Mouse (Mus musculus) hindbrain, embryonic 12.5 days (tissue): ENCODE measurements at regions not wholly inside any gene's neighbourhood (a gene's known extent, or its start where the extent isn't known, plus 50 kb on each side); places are given as distances from the start of the nearest gene placed in this dataset.
A peak's percentile ranks its signal among the peaks of the same experiment; 100 is the strongest.

Experiments used
- ATAC-seq: fragments of 200-750 bp; cut with Nextera tagmentation; 2 replicates; pipeline ENCODE4 v1.8.0; 2017; ENCODE audit warnings: moderate TSS enrichment; ENCODE audit not compliant: low FRiP score
- H3K27ac ChIP-seq: fragments of 300-500 bp; sonication (generic); 2 replicates; pipeline ENCODE4 v1.5.1; 2016; ENCODE audit warnings: mild to moderate bottlenecking
- H3K27me3 ChIP-seq: fragments of 300-500 bp; sonication (generic); 2 replicates; pipeline ENCODE4 v1.6.1; 2016; ENCODE audit warnings: mild to moderate bottlenecking
- H3K36me3 ChIP-seq: fragments of 300-500 bp; sonication (generic); 2 replicates; pipeline ENCODE4 v1.6.1; 2016; ENCODE audit warnings: mild to moderate bottlenecking
- H3K4me1 ChIP-seq: fragments of 300-500 bp; sonication (generic); 2 replicates; pipeline ENCODE4 v1.6.1; 2016
- H3K4me2 ChIP-seq: fragments of 300-500 bp; sonication (generic); replicated peaks from 2 replicates; pipeline ENCODE4 v1.6.1; 2016; ENCODE audit warnings: mild to moderate bottlenecking
- H3K4me3 ChIP-seq: fragments of 300-500 bp; sonication (generic); 2 replicates; pipeline ENCODE4 v1.5.1; 2016; ENCODE audit warnings: mild to moderate bottlenecking
- H3K9ac ChIP-seq: fragments of 300-500 bp; sonication (generic); 2 replicates; pipeline ENCODE4 v1.6.1; 2016; ENCODE audit warnings: mild to moderate bottlenecking, moderate library complexity
- H3K9me3 ChIP-seq: fragments of 300-500 bp; sonication (generic); replicated peaks from 2 replicates; pipeline ENCODE4 v1.6.1; 2016; ENCODE audit warnings: mild to moderate bottlenecking
- WGBS: fragments of 180-500 bp; shearing (Covaris S2); methylation state at CpG from one replicate; pipeline ENCODE4 v1.1.7; 2016; 5-methylcytosine and 5-hydroxymethylcytosine counted together

DNA sequence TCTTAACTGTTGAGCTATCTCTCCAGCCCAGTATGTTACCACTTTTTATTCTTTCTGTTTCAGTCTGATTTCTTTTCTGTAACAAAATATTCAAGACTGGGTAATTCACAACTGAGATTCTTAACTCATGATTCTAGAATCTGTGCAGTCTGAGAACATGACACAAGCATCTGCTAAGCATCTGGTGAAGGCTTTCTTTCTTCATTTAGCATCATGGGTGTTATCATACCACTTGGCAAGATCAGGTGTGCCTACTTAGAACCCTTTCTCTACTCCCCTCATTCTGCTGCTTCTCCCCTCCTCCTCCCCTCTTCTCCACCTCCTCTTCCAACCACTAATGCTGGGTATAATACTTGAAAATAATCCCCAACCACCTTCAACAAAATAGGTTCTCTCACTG lies 62.1 kb upstream of the Pfn2 start:
- ATAC-seq, result no peak
- Histone ChIP-seq H3K9me3 (no peaks in the 10 kb centered on the region), H3K4me1 (peaks cover 5% of the 10 kb centered on the region; the same call in 1 of the 2 replicates), H3K9ac (no peak overlapping the region), H3K36me3 (no peaks in the 10 kb centered on the region), H3K27me3 (no peaks in the 10 kb centered on the region), H3K4me2 (no peak overlapping the region), H3K27ac (no peak overlapping the region), H3K4me3 (no peak overlapping the region)

DNA sequence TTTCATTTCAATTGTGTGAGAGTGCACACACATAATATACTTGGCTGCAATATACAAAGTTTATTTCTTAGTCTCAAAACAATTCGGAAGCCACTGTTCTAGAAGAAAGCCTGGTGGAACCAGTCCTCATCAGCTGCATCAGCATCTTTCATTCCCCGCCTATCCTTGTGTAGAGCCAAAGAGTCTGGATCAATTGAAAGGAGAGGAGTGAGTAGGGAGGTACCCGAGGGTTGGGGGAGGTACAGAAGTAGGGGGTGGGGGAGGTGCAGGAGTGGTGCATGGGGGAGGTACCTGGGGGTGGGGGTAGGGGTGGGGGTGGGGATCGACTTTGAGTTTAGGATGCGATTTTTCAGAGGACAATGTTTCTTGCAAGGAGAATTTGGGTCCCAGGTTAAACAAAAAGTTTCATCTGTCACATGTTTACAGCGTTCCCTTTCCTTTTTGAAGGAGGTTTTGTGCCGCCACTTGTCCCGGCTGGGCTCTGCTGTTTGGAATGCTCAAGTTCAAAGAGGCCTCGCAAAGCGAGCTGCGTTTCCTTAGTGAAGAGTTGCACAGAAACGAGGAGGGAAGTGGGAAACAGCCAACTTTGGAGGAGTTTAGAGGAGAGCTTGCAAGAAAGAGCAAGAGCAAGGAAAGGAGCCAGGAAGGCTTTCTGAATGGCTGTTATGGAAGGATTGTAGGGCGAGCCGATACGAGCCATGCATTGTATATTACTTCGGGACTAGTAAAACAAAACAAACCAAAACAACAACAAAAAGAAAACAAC lies 64.1 kb upstream of the Pfn2 start:
- H3K27me3 ChIP-seq, result no peaks in the 10 kb centered on the region
- ATAC-seq, result no peak
- no peaks in the 10 kb centered on the region for H3K9me3 ChIP-seq
- peaks cover 5% of the 10 kb centered on the region; the same call in 1 of the 2 replicates for H3K4me1 ChIP-seq
- 19% methylated on average over 16 of the region's 16 CpGs for WGBS
- no peak overlapping the region for H3K9ac ChIP-seq
- H3K4me3 ChIP-seq, result no peak overlapping the region; the same call in 1 of the 2 replicates
- no peak overlapping the region; the same call in 1 of the 2 replicates for H3K27ac ChIP-seq
- H3K4me2 ChIP-seq, result peak overlapping the region; percentile 34
- no peaks in the 10 kb centered on the region for H3K36me3 ChIP-seq

DNA sequence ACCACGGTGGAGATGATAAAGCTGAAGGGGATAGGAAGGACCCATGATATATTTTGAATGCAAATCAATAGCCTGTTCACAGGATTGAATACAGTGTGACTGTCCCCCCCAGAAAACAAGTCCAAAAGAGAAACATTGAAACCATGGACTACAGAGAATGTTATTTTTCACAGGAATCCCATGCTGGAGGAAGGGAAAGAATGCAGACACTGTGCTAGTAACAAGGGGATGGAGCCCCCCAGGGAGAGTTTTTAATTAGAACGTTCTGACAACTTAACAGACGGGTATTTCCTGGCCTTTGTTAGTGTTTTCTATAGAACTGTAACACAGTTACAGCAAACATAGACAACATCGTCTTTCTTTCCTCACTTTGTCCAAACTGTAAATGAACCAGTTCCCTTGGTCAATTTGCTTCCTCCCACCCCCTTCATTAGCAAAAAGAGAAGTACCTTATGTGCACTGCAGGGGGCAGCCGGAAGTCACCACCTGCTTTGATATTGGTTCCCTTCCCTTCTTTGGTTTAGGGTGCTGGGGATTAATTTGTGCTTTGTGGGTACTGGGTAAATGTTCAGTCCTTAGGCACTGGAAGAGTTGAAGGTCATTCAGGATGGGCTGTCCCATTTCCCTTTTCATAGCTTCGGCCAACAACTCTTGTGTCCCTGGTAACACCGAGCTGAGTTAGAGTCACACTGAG lies 64.9 kb upstream of the Pfn2 start:
- H3K9me3 ChIP-seq, result no peaks in the 10 kb centered on the region
- no peak for ATAC-seq
- no peak overlapping the region for H3K9ac ChIP-seq
- 53% methylated on average over 7 of the region's 7 CpGs for WGBS
- H3K27me3 ChIP-seq, result no peaks in the 10 kb centered on the region
- peak overlapping the region; percentile 34 for H3K4me2 ChIP-seq
- H3K4me1 ChIP-seq, result peaks cover 5% of the 10 kb centered on the region; the same call in 1 of the 2 replicates
- no peaks in the 10 kb centered on the region for H3K36me3 ChIP-seq
- H3K27ac ChIP-seq, result no peak overlapping the region; the same call in 1 of the 2 replicates
- H3K4me3 ChIP-seq, result no peak overlapping the region

DNA sequence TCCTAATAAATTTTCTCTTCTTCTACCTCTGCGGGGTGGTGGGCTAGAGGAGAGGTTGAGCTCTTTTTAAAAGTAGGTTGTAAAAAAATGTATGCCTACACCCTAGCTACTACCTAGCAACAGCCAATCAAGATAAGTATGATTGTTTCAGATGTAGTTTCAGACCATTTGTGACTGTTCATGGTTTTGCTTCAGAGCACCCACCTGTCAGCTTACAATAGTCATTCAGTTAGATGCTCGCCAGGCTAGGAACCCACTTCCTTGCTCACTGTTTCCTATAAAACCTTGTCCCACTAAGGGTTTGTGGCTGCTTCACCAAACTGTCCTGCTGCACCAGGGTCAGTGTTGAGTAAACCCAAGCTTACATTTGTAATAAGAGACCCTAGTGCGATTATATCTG lies 66.8 kb upstream of the Pfn2 start:
- Histone ChIP-seq H3K27me3 (no peaks in the 10 kb centered on the region), H3K4me1 (peaks cover 8% of the 10 kb centered on the region), H3K36me3 (no peaks in the 10 kb centered on the region), H3K27ac (no peak overlapping the region), H3K4me2 (no peak overlapping the region), H3K4me3 (no peak overlapping the region), H3K9me3 (no peaks in the 10 kb centered on the region), H3K9ac (no peak overlapping the region)
- WGBS, result 95% methylated on average over 3 of the region's 3 CpGs
- ATAC-seq, result no peak

DNA sequence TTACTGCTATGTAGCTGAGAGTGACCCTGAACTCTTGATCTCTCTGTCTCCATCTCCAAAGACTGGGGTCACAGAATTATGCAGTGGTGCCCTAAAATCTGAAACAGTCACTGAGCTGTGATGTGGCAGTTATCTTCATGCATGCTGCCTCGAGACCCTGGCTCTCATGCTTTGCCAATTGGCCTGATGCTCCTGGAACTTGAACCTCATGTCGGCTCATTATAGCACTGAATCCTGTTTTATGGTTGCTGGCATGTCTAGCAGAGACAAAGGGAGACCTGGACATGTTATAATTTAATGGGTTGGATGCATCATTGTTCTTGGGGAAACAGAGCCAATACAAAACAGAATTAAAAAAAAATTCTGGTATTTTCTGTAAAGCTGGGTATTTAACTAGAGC lies 71.0 kb upstream of the Pfn2 start:
- ATAC-seq, result no peak

DNA sequence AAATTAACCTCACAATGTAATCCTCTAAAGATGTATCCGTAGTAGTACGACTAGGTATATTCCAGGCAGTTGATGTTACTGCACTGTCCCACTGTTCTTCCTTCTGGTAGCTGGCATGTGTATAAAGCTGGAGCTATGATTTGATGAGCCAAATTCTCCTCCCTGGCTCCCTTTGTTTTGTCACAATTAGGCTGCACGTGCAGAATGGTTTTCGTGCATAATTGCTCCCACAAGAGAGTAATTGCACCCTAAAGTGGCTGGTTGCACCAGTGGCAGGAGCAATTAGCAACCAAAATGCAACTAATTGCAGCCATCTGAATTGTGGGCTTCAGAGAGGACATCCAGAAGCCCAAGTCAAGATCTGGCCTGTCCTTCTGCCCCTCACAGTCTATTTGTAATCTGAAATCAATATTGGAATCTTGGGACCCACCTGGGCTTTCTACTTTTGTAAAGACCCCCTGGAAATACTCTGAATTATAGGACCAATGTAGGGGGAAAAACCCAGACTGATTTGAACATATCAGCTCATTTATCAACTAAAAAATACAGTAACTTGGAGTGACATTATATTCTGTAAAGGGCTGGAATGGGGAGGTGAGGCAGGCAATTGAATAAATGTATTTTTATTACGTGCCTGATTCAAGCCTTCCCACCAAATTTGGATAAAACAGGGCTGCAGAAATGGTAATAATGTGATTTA lies 71.7 kb upstream of the Pfn2 start:
- H3K36me3 ChIP-seq, result no peaks in the 10 kb centered on the region
- H3K9me3 ChIP-seq, result no peaks in the 10 kb centered on the region
- H3K4me2 ChIP-seq, result no peak overlapping the region
- H3K4me1 ChIP-seq, result peaks cover 2% of the 10 kb centered on the region; the same call in 1 of the 2 replicates
- H3K9ac ChIP-seq, result no peak overlapping the region
- H3K27ac ChIP-seq, result no peak overlapping the region
- WGBS, result 70% methylated on average over 5 of the region's 5 CpGs
- H3K27me3 ChIP-seq, result no peaks in the 10 kb centered on the region
- no peak overlapping the region for H3K4me3 ChIP-seq
- no peak; the same call in 1 of the 2 replicates for ATAC-seq

More for the DNA sequence above, 71.0 kb upstream of the Pfn2 start:
- Histone ChIP-seq H3K9me3 (no peaks in the 10 kb centered on the region), H3K27me3 (no peaks in the 10 kb centered on the region), H3K27ac (no peak overlapping the region), H3K4me2 (no peak overlapping the region), H3K4me3 (no peak overlapping the region), H3K4me1 (peaks cover 2% of the 10 kb centered on the region; the same call in 1 of the 2 replicates), H3K36me3 (no peaks in the 10 kb centered on the region), H3K9ac (no peak overlapping the region)
- WGBS, result 74% methylated on average over 2 of the region's 2 CpGs

DNA sequence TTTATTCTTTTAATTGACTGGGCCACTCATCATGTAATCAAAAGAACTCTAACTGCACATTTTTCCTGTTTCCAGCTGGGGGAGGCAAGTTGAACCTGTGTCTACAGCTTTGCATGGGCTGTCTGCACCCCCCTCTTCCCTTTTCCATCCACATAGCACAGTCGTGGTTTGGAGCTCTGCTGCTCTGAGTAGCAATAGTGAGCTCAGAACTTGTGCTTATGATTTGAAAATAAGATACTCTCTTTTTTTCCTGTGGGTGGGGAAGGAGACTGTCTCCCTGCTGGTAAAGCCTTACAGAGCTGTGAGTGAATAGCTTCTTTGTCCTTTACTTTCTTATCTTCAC lies 72.2 kb upstream of the Pfn2 start:
- no peak overlapping the region for H3K4me2 ChIP-seq
- H3K4me1 ChIP-seq, result peaks cover 2% of the 10 kb centered on the region; the same call in 1 of the 2 replicates
- WGBS, result 37% methylated on average over 1 of the region's 1 CpGs
- no peaks in the 10 kb centered on the region for H3K36me3 ChIP-seq
- no peak overlapping the region for H3K4me3 ChIP-seq
- no peak for ATAC-seq
- H3K9me3 ChIP-seq, result no peaks in the 10 kb centered on the region
- no peak overlapping the region for H3K27ac ChIP-seq
- H3K9ac ChIP-seq, result no peak overlapping the region
- no peaks in the 10 kb centered on the region for H3K27me3 ChIP-seq

DNA sequence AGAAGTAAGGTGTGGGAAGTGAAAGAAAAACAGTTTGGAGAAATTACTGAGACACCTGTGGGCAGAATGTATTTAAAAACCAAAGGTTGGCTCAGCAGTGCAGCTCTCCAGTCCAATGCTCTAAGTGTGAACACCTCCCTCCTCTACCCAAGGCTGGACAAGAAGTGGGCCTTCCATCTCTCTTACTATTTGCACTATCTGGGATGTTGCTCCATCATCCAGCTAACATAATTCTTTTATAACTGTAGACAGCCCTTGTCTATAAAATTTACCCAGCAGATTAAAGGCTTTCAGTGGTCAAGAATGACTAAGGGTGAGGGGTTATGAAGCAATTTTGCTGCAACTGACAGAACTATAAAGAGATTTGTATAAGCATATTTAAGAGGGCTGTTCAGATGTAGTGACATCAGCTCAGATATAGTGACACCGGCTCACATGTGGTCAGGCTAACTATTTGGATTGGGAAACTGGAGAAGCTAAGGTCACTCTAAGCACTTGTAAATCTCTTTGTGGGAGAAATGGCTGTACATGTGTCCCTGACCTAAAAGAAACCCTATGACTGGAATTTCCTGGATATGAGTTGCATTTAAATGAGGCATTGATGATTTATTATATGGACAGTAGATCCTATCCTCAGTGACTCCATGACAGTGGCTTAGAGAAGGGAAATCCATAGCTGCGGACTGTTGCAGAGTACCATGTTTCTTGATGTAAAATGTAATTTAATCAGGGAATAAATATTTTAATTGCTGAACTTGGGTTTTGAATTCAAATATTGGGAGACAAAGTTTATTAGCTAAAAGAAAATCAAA lies 73.4 kb upstream of the Pfn2 start:
- no peak for ATAC-seq
- Histone ChIP-seq H3K9ac (no peak overlapping the region), H3K4me1 (peaks cover 2% of the 10 kb centered on the region; the same call in 1 of the 2 replicates), H3K4me2 (no peak overlapping the region), H3K27ac (no peak overlapping the region), H3K4me3 (no peak overlapping the region), H3K36me3 (no peaks in the 10 kb centered on the region), H3K9me3 (no peaks in the 10 kb centered on the region), H3K27me3 (no peaks in the 10 kb centered on the region)
- WGBS, result 90% methylated on average over 2 of the region's 2 CpGs

DNA sequence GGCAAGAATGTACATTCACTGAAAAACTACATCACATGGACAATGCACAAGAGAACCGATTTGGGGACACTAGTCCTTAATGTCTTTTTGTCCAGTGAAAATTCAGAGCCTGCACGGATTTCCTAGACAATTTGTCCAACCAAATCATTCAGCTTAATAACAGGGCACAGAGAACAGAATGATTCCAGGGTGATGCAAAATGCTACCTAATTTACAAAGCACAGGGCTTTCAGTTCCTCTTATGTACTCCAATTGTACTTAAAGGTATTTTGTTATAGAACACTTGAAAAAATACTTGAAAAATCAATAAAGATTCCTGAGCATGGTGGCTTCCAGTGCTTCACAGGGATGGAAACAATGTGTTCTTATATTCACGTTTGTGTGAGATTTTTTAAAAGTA lies 75.2 kb upstream of the Pfn2 start:
- Histone ChIP-seq H3K4me3 (no peak overlapping the region), H3K4me1 (peaks cover 2% of the 10 kb centered on the region; the same call in 1 of the 2 replicates), H3K9me3 (no peaks in the 10 kb centered on the region), H3K36me3 (no peaks in the 10 kb centered on the region), H3K27me3 (no peaks in the 10 kb centered on the region), H3K27ac (no peak overlapping the region), H3K4me2 (no peak overlapping the region), H3K9ac (no peak overlapping the region)
- no peak for ATAC-seq
- 70% methylated on average over 3 of the region's 3 CpGs for WGBS

DNA sequence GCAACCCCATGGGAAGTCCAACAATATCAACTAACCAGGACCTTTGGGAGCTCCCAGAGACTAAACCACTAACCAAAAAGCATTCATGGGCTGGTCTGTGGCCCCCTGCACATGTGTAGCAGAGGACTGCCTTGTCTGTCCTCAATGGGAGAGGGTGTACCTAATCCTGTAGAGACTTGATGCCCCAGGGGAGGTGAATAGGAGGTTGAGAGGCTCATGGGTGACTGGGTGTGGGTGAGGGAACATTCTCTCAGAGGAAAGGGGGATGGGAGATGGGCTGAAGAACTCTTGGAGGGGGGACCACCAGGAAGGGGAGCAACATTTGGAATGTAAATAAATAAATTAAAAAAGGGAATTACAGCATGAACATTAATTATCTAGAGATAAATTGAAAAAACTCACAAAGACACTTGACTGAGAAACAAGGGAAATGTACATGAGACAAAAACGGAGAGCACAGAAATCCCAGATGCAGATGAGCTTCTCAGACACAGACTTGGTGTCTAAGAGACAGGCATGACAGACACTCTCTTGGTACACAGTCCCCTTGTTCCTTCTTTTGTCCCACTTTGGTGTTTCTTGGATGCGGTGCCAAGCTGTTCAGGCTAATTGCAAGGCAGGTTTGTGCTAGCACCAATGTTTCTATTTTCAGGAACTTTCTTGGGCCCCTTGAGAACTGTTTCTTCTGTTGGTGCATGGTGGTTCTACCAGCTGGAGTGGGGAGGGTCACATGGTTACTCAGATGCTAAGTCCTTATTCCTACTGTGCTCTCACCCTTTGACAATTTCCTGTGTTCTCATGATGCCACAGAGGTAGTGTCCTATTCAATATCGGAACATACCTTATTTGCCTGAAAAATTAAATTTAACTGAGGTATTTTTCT lies 85.0 kb upstream of the Pfn2 start:
- Histone ChIP-seq H3K9ac (no peak overlapping the region), H3K36me3 (no peaks in the 10 kb centered on the region), H3K27me3 (no peaks in the 10 kb centered on the region), H3K4me1 (no peaks in the 10 kb centered on the region), H3K27ac (no peak overlapping the region), H3K9me3 (no peaks in the 10 kb centered on the region), H3K4me2 (no peak overlapping the region), H3K4me3 (no peak overlapping the region)
- no peak for ATAC-seq
- WGBS, result 79% methylated on average over 3 of the region's 3 CpGs

DNA sequence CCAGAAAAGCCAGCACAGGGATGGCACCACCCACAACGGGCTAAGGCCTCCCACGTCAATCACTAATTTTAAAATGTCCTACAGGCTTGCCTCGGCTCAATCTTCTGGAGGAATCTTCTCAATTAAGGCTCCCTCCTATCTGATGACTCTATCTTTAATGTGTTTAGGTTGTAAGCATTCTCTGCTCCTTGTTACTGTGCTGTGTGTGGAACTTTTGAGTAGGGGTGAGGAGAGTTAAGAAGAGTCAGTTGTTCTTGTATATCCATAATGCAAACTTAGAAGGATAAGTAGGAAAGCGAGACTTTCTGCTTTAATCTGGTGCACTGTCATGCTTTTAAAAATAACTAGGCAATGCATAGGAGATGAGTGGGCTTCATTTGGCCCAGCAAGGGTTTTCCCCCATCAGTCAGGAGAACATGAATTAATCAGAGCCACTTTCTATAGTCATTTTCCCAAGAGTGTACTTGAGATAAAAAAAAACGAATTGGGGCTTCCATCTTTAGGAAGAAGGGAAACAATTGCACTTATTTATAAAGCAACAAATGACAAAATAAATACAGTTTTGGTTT lies 87.2 kb upstream of the Pfn2 start:
- H3K4me2 ChIP-seq, result no peak overlapping the region
- no peak overlapping the region for H3K27ac ChIP-seq
- no peak overlapping the region for H3K9ac ChIP-seq
- 74% methylated on average over 5 of the region's 5 CpGs for WGBS
- H3K9me3 ChIP-seq, result no peaks in the 10 kb centered on the region
- no peaks in the 10 kb centered on the region for H3K27me3 ChIP-seq
- H3K36me3 ChIP-seq, result no peaks in the 10 kb centered on the region
- H3K4me1 ChIP-seq, result no peaks in the 10 kb centered on the region
- no peak overlapping the region for H3K4me3 ChIP-seq
- ATAC-seq, result no peak
